Mouse (Mus musculus) heart, embryonic 16.5 days (tissue): ENCODE results near the gene Rnf8. TPM values are rescaled to one million over a fixed set of nuclear protein-coding genes. Genes with fewer than 3 reads are reported as not detected.

ENCODE experiments used
- ATAC-seq: fragments of 200-750 bp; cut with Nextera tagmentation; replicated peaks from 2 replicates; pipeline ENCODE4 v1.8.0; 2017; ENCODE audit warnings: moderate number of reproducible peaks; ENCODE audit not compliant: insufficient read depth, low FRiP score; ENCODE audit errors: extremely low read depth
- H3K27ac ChIP-seq: fragments of 300-500 bp; sonication (generic); 2 replicates; pipeline ENCODE4 v1.5.1; 2014; ENCODE audit warnings: mild to moderate bottlenecking, low read length, control low read depth, moderate library complexity
- H3K27me3 ChIP-seq: fragments of 300-500 bp; sonication (generic); 2 replicates; pipeline ENCODE4 v1.6.1; 2014; ENCODE audit warnings: low read length, mixed read lengths; ENCODE audit not compliant: control insufficient read depth, insufficient read depth
- H3K36me3 ChIP-seq: fragments of 300-500 bp; sonication (generic); 2 replicates; pipeline ENCODE4 v1.6.1; 2014; ENCODE audit not compliant: control insufficient read depth, insufficient read depth
- H3K4me1 ChIP-seq: fragments of 300-500 bp; sonication (generic); 2 replicates; pipeline ENCODE4 v1.6.1; 2014; ENCODE audit warnings: low read length, mixed read lengths; ENCODE audit not compliant: control insufficient read depth, insufficient read depth
- H3K4me2 ChIP-seq: fragments of 300-500 bp; sonication (generic); 2 replicates; pipeline ENCODE4 v1.6.1; 2014; ENCODE audit warnings: low read depth, mild to moderate bottlenecking, control low read depth, low read length
- H3K4me3 ChIP-seq: fragments of 300-500 bp; sonication (generic); 2 replicates; pipeline ENCODE4 v1.5.1; 2014; ENCODE audit warnings: mild to moderate bottlenecking, control low read depth, low read length
- H3K9ac ChIP-seq: fragments of 300-500 bp; sonication (generic); 2 replicates; pipeline ENCODE4 v1.6.1; 2014; ENCODE audit warnings: low read length, control low read depth
- H3K9me3 ChIP-seq: fragments of 300-500 bp; sonication (generic); replicated peaks from 2 replicates; pipeline ENCODE4 v1.6.1; 2016; ENCODE audit warnings: low read length; ENCODE audit not compliant: control insufficient read depth
- WGBS: fragments of 180-500 bp; shearing (Covaris S2); extraction: QIAGEN DNeasy Blood & Tissue Kit; methylation state at CpG from one replicate; pipeline ENCODE4 v1.1.7; 2014; 5-methylcytosine and 5-hydroxymethylcytosine counted together
- polyA plus RNA-seq: library from polyadenylated mRNA; unstranded; fragments of >200 nt; fragmentation: Nextera tagmentation; extraction: Ambion mirVana; gene quantifications from 2 replicates; pipeline ENCODE4 v1.2.1, GENCODE M21; 2015

The Rnf8 gene
- polyA plus RNA-seq, 1 experiment from 2014 or later, result 60.0 TPM

- H3K4me1 ChIP-seq, result peaks cover 3% of the 10 kb centered on the region
- 90% methylated on average over 9 of the region's 9 CpGs for WGBS
- no peak overlapping the region for H3K27ac ChIP-seq
- H3K9me3 ChIP-seq, result no peaks in the 10 kb centered on the region
- ATAC-seq, result no peak
- H3K36me3 ChIP-seq, result peaks cover 39% of the 10 kb centered on the region
- no peak overlapping the region for H3K4me3 ChIP-seq
- no peak overlapping the region for H3K4me2 ChIP-seq
- H3K27me3 ChIP-seq, result no peaks in the 10 kb centered on the region
- H3K9ac ChIP-seq, result no peak overlapping the region
These were observed 67.1 kb downstream of the Rnf8 start for GRCm38 (mm10) chr17:29681669-29682068.

DNA sequence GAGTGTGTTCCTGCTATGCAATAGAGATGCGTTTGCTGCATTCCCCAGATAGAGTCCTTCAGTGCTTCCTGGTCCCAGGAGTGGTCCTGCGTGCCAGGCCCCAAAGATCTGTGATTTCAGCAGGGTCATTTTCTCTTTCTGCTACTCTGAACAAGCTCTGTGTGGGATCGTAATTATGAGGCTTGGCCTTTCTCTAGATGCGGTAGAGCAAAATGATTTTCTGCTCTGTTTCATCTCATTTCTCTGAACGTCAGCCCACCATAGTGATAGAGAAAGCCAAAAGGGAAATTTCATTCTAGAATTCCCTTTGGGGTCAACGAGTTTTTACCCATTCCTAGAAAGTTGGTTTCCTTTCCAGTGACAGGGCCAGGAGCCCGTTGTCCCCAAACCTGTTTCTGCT is 67.7 kb downstream of the Rnf8 start:
- Histone ChIP-seq H3K27me3 (no peaks in the 10 kb centered on the region), H3K9me3 (no peaks in the 10 kb centered on the region), H3K9ac (no peak overlapping the region), H3K4me2 (no peak overlapping the region), H3K36me3 (peaks cover 34% of the 10 kb centered on the region), H3K4me3 (no peak overlapping the region), H3K27ac (no peak overlapping the region), H3K4me1 (peaks cover 4% of the 10 kb centered on the region)
- ATAC-seq, result no peak
- 88% methylated on average over 7 of the region's 7 CpGs for WGBS

DNA sequence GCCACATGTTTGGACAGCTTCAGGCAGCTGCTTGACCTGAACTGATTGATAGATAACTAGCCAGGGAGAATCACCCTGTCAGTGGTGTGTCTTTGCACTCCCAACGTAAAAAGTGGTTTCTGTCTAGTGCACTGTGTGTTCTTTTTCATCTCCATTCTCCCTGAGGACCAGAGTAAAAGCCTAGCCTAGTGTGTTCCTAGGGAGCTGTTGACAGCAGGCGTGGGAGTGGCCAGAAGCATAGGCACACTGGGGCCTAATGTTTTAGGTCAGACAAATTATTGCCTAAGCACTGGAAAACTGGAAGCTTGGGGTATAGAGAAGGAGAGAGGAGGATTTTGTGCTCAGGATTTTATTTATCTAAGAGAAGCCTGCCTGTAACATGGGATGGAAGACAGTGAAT is 68.5 kb downstream of the Rnf8 start:
- H3K4me3 ChIP-seq, result no peak overlapping the region
- H3K4me1 ChIP-seq, result peaks cover 11% of the 10 kb centered on the region
- no peaks in the 10 kb centered on the region for H3K27me3 ChIP-seq
- WGBS, result 51% methylated on average over 2 of the region's 2 CpGs
- no peak overlapping the region for H3K4me2 ChIP-seq
- no peak overlapping the region; the same call in 1 of the 2 replicates for H3K27ac ChIP-seq
- H3K9ac ChIP-seq, result no peak overlapping the region
- H3K9me3 ChIP-seq, result no peaks in the 10 kb centered on the region
- peaks cover 31% of the 10 kb centered on the region for H3K36me3 ChIP-seq
- no peak for ATAC-seq

DNA sequence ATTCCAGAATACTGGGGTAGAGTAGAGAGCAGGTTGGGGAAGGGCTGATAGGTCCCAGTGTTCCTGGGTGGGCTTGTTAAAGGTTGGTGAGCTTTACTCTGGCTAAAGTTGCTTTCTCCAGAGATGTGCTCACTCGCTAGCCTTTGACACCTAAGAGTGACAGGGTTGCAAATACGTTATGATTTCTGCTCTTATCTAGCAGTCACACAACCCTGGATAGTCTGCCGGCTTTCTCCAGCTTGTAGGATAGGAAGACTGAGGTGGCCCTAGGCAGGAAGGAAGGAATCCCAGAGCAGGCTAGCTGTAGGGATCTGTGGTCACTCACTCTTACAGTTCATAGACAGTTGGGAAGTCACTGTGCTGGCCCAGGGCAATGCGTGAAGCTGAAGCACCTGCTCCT is 69.7 kb downstream of the Rnf8 start:
- Histone ChIP-seq H3K9me3 (no peaks in the 10 kb centered on the region), H3K4me2 (no peak overlapping the region), H3K4me1 (peaks cover 11% of the 10 kb centered on the region), H3K9ac (no peak overlapping the region), H3K27me3 (no peaks in the 10 kb centered on the region), H3K36me3 (peaks cover 34% of the 10 kb centered on the region), H3K27ac (no peak overlapping the region), H3K4me3 (no peak overlapping the region)
- whole genome bisulfite sequencing, result 69% methylated on average over 4 of the region's 4 CpGs
- no peak for ATAC-seq

DNA sequence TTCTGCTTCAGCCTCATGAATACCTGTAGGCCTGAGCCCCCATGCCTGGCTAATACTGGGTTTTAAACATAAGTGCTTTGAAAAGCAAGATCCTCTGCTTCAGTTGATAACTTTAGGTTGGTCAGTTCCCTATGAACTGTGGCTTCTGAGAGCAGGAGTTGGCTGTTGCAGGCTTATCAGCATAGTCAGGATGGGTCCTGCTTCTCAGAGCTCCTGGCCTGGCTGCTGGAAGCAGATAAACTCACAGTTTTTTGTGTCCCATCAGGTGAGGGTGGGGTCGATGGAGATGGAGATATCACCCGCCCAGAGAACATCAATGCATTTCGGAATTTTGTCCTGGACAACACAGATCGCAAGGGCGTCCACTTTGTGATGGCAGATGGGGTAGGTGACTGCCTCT is 72.2 kb downstream of the Rnf8 start:
- H3K9me3 ChIP-seq, result no peaks in the 10 kb centered on the region
- H3K9ac ChIP-seq, result no peak overlapping the region
- H3K27ac ChIP-seq, result no peak overlapping the region
- no peak overlapping the region for H3K4me2 ChIP-seq
- peaks cover 48% of the 10 kb centered on the region for H3K36me3 ChIP-seq
- ATAC-seq, result no peak
- WGBS, result 86% methylated on average over 5 of the region's 5 CpGs
- H3K4me1 ChIP-seq, result peaks cover 11% of the 10 kb centered on the region
- no peak overlapping the region for H3K4me3 ChIP-seq
- no peaks in the 10 kb centered on the region for H3K27me3 ChIP-seq

DNA sequence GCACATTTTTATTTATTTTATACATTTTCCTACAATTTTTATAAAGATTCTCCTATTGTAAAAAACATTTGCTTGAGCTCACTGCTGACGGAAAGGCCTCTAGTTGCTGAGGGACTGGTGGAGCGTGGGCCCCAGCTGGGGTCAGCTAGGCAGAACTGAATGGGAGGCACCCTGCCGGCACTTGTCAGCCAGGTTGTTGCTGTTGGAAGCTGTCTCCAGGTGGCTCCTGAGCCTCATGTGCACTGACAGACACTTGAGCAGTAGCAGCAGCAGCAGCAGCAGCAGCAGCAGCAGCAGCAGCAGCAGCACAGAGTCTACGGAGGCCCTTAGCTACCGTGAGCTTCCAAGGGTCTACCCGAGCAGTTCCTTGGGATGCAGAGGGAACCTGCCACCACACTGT is 72.8 kb downstream of the Rnf8 start:
- no peak overlapping the region; the same call in 1 of the 2 replicates for H3K9ac ChIP-seq
- H3K4me3 ChIP-seq, result no peak overlapping the region
- ATAC-seq, result no peak
- H3K9me3 ChIP-seq, result no peaks in the 10 kb centered on the region
- peaks cover 11% of the 10 kb centered on the region for H3K4me1 ChIP-seq
- 47% methylated on average over 6 of the region's 6 CpGs for WGBS
- no peaks in the 10 kb centered on the region for H3K27me3 ChIP-seq
- H3K4me2 ChIP-seq, result no peak overlapping the region
- peaks cover 42% of the 10 kb centered on the region for H3K36me3 ChIP-seq
- H3K27ac ChIP-seq, result peak overlapping the region; percentile 75

GRCm38 (mm10) chr17:29688610-29689009 is 74.0 kb downstream of the Rnf8 start:
- peaks cover 37% of the 10 kb centered on the region for H3K36me3 ChIP-seq
- whole genome bisulfite sequencing, result 93% methylated on average over 10 of the region's 10 CpGs
- H3K9ac ChIP-seq, result no peak overlapping the region

GRCm38 (mm10) chr17:29690257-29690656 is 75.7 kb downstream of the Rnf8 start:
- no peaks in the 10 kb centered on the region for H3K27me3 ChIP-seq
- no peak for ATAC-seq
- peaks cover 8% of the 10 kb centered on the region for H3K4me1 ChIP-seq
- no peak overlapping the region for H3K9ac ChIP-seq
- WGBS, result 66% methylated on average over 6 of the region's 6 CpGs
- H3K4me2 ChIP-seq, result no peak overlapping the region
- no peak overlapping the region for H3K27ac ChIP-seq
- H3K4me3 ChIP-seq, result no peak overlapping the region
- H3K36me3 ChIP-seq, result peaks cover 46% of the 10 kb centered on the region
- no peaks in the 10 kb centered on the region for H3K9me3 ChIP-seq

More at GRCm38 (mm10) chr17:29688610-29689009, 74.0 kb downstream of the Rnf8 start:
- H3K4me3 ChIP-seq, result no peak overlapping the region
- no peak for ATAC-seq
- no peaks in the 10 kb centered on the region for H3K9me3 ChIP-seq
- H3K4me2 ChIP-seq, result no peak overlapping the region
- no peaks in the 10 kb centered on the region for H3K27me3 ChIP-seq
- peaks cover 8% of the 10 kb centered on the region for H3K4me1 ChIP-seq
- H3K27ac ChIP-seq, result peak overlapping the region; percentile 56

DNA sequence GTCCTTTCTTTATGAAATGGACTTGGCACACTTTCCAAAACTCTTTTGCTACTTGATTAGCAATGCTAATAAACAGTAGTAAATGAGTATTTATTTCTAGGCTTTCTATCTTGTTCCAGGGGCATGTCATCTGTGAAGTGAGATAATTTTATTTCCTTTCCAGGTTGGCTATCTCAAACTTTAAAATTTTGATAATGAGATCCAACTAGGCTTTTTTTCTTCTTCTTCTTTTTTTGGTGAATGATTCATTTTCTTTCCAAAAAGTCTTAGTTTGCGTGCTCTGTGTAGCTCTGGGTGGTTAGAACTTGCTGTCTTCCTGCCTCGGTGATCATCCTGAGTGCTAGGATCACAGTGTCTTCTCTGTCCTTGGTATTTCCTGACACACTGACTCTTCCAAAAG is 78.2 kb downstream of the Rnf8 start:
- peaks cover 58% of the 10 kb centered on the region for H3K36me3 ChIP-seq
- peaks cover 1% of the 10 kb centered on the region for H3K4me1 ChIP-seq
- 68% methylated on average over 2 of the region's 2 CpGs for WGBS
- H3K9ac ChIP-seq, result no peak overlapping the region
- no peaks in the 10 kb centered on the region for H3K27me3 ChIP-seq
- no peak overlapping the region for H3K27ac ChIP-seq
- no peak overlapping the region for H3K4me3 ChIP-seq
- no peak for ATAC-seq
- H3K4me2 ChIP-seq, result no peak overlapping the region
- no peaks in the 10 kb centered on the region for H3K9me3 ChIP-seq

DNA sequence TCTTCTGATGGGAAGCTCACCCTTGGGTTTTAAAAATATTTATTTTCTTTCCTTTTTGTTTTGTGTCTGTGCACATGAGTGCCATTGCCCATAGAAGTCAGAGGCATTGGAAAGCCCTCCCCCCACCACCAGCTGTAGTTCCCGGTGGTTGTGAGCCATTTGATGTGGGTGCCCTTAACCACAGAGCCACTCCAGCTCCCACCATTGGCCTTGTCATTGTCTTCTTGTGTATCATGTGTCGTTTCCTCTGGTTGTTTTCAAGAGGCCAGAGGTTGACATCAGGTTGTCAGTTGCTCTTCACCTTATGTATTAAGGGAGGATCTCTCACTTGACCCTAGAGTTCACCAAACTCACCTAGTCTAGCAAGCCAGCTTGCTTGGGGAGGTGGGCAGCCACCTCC is 79.0 kb downstream of the Rnf8 start:
- Histone ChIP-seq H3K9me3 (no peaks in the 10 kb centered on the region), H3K9ac (no peak overlapping the region), H3K4me1 (no peaks in the 10 kb centered on the region), H3K27me3 (no peaks in the 10 kb centered on the region), H3K36me3 (peaks cover 58% of the 10 kb centered on the region), H3K4me3 (no peak overlapping the region), H3K27ac (no peak overlapping the region), H3K4me2 (no peak overlapping the region)
- no peak for ATAC-seq
- 65% methylated on average over 2 of the region's 2 CpGs for WGBS
